ENCODE assay signal across 8 mouse cellular contexts in genomic region chr8:123752773-123753468, GRCm38 (mm10). TPM values are rescaled to one million over a fixed set of nuclear protein-coding genes. Genes with fewer than 3 reads are reported as not detected.
DNase-seq lines count a peak whose midpoint lies in the region; ATAC-seq and TF ChIP-seq lines count a peak whose summit lies in the region.

No protein-coding gene starts in this region.

- TF ChIP-seq EP300 in heart, adult 2 months (IDR thresholded peaks at IDR 0.05; ENCODE audit: insufficient read depth, low read depth, low read length), result no peak
- TF ChIP-seq EP300 in ES-Bruce4 (IDR thresholded peaks at IDR 0.05; ENCODE audit: insufficient read depth, low read depth, low read length), result 0 out of 2 replicates have a peak, but pooled peaks have one; percentile 19

- H3K36me3 ChIP-seq in heart, embryonic 12.5 days, result no peaks in the 10 kb centered on the region
- H3K36me3 ChIP-seq in heart, adult 2 months (ENCODE audit: control insufficient read depth, insufficient read depth, low read length), result no peaks in the 10 kb centered on the region
- no peaks in the 10 kb centered on the region for H3K36me3 ChIP-seq in ES-Bruce4 (ENCODE audit: control insufficient read depth, insufficient read depth, low read length, poor library complexity, severe bottlenecking)
- no peaks in the 10 kb centered on the region for H3K36me3 ChIP-seq in forebrain, embryonic 13.5 days (ENCODE audit: poor library complexity, severe bottlenecking)
- no peaks in the 10 kb centered on the region for H3K36me3 ChIP-seq in midbrain, embryonic 12.5 days

- WGBS in heart, embryonic 12.5 days, result 53% methylated on average over 13 of the region's 13 CpGs
- WGBS in heart, adult 2 months, result 74% methylated on average over 13 of the region's 13 CpGs
- WGBS in forebrain, embryonic 13.5 days, result 41% methylated on average over 13 of the region's 13 CpGs
- WGBS in midbrain, embryonic 12.5 days, result 52% methylated on average over 13 of the region's 13 CpGs

- no peak overlapping the region for H3K4me3 ChIP-seq in heart, embryonic 12.5 days
- no peak overlapping the region for H3K4me3 ChIP-seq in heart, adult 2 months
- no peak overlapping the region for H3K4me3 ChIP-seq in ES-Bruce4 (ENCODE audit: low read depth, low read length)
- H3K4me3 ChIP-seq in forebrain, embryonic 13.5 days, result no peak overlapping the region
- no peak overlapping the region for H3K4me3 ChIP-seq in midbrain, embryonic 12.5 days

- no peaks in the 10 kb centered on the region for H3K79me2 ChIP-seq in heart, adult 2 months (replicated peaks; ENCODE audit: control insufficient read depth, insufficient read depth, low read length)

- peaks cover 6% of the 10 kb centered on the region; the same call in 1 of the 2 replicates for H3K27me3 ChIP-seq in heart, embryonic 12.5 days (replicated peaks)
- H3K27me3 ChIP-seq in heart, adult 2 months (ENCODE audit: control insufficient read depth, insufficient read depth, low read length), result no peaks in the 10 kb centered on the region; the same call in 1 of the 2 replicates
- H3K27me3 ChIP-seq in ES-Bruce4 (ENCODE audit: control insufficient read depth, insufficient read depth, low read length, poor library complexity, severe bottlenecking), result no peaks in the 10 kb centered on the region
- H3K27me3 ChIP-seq in forebrain, embryonic 13.5 days, result peaks cover 5% of the 10 kb centered on the region; the same call in 1 of the 2 replicates
- H3K27me3 ChIP-seq in midbrain, embryonic 12.5 days, result 0 out of 2 replicates have a peak, but pooled peaks cover under 1% of the 10 kb centered on the region

- DNase-seq in heart, adult 2 months, result no peak
- DNase-seq in thymus, postnatal 25 days, result no peak
- no peak for DNase-seq in ovary, adult 18-20 months (ENCODE audit: low spot score)
- DNase-seq in kidney, adult 18-20 months, result no peak

- intact Hi-C loops in heart, adult 2 months (cut with DNase I), result no loop called here

- TF ChIP-seq POLR2A in heart, adult 2 months (IDR thresholded peaks at IDR 0.05; ENCODE audit: insufficient read depth, low read depth, low read length), result no peak
- no peak for TF ChIP-seq POLR2A in ES-Bruce4 (IDR thresholded peaks at IDR 0.05; ENCODE audit: insufficient read depth, low read length)

- H3K4me2 ChIP-seq in heart, embryonic 12.5 days, result peak overlapping the region; percentile 13; the same call in 1 of the 2 replicates
- peak overlapping the region; percentile 36 for H3K4me2 ChIP-seq in forebrain, embryonic 13.5 days
- peak overlapping the region; percentile 13 for H3K4me2 ChIP-seq in midbrain, embryonic 12.5 days (replicated peaks)

- H3K9ac ChIP-seq in heart, embryonic 12.5 days, result no peak overlapping the region; the same call in 1 of the 2 replicates
- H3K9ac ChIP-seq in heart, adult 2 months (ENCODE audit: low read depth, low read length), result no peak overlapping the region
- H3K9ac ChIP-seq in ES-Bruce4 (ENCODE audit: low read depth, poor library complexity, severe bottlenecking), result 0 out of 2 replicates have a peak overlapping the region, but pooled peaks have one; percentile 7
- no peak overlapping the region for H3K9ac ChIP-seq in forebrain, embryonic 13.5 days
- no peak overlapping the region for H3K9ac ChIP-seq in midbrain, embryonic 12.5 days (replicated peaks)

- H3K27ac ChIP-seq in heart, embryonic 12.5 days (ENCODE audit: poor library complexity, severe bottlenecking), result peak overlapping the region; percentile 72
- H3K27ac ChIP-seq in heart, adult 2 months, result no peak overlapping the region
- no peak overlapping the region for H3K27ac ChIP-seq in ES-Bruce4 (ENCODE audit: insufficient read depth, low read length)
- H3K27ac ChIP-seq in forebrain, embryonic 13.5 days, result peak overlapping the region; percentile 60
- H3K27ac ChIP-seq in midbrain, embryonic 12.5 days (replicated peaks), result peak overlapping the region; percentile 30; the same call in 1 of the 2 replicates

- no peak for ATAC-seq in heart, embryonic 12.5 days (ENCODE audit: insufficient number of reproducible peaks, low FRiP score)
- ATAC-seq in forebrain, embryonic 13.5 days, result peak; percentile 60; the same call in 1 of the 2 replicates
- ATAC-seq in midbrain, embryonic 12.5 days (ENCODE audit: low FRiP score, low read depth), result peak; percentile 51; the same call in 1 of the 2 replicates

- peaks cover 54% of the 10 kb centered on the region for H3K4me1 ChIP-seq in heart, embryonic 12.5 days (replicated peaks)
- H3K4me1 ChIP-seq in heart, adult 2 months (ENCODE audit: control insufficient read depth, insufficient read depth, low read length), result peaks cover 5% of the 10 kb centered on the region
- peaks cover 8% of the 10 kb centered on the region for H3K4me1 ChIP-seq in ES-Bruce4 (ENCODE audit: control insufficient read depth, insufficient read depth, low read length)
- H3K4me1 ChIP-seq in forebrain, embryonic 13.5 days, result peaks cover 30% of the 10 kb centered on the region
- peaks cover 24% of the 10 kb centered on the region for H3K4me1 ChIP-seq in midbrain, embryonic 12.5 days

- no peaks in the 10 kb centered on the region for H3K9me3 ChIP-seq in heart, embryonic 12.5 days (replicated peaks)
- H3K9me3 ChIP-seq in ES-Bruce4 (replicated peaks; ENCODE audit: control insufficient read depth, insufficient read depth, low read length, poor library complexity, severe bottlenecking), result no peaks in the 10 kb centered on the region
- no peaks in the 10 kb centered on the region for H3K9me3 ChIP-seq in forebrain, embryonic 13.5 days (replicated peaks)
- no peaks in the 10 kb centered on the region for H3K9me3 ChIP-seq in midbrain, embryonic 12.5 days

- no peak for TF ChIP-seq CTCF in heart, adult 2 months (IDR thresholded peaks at IDR 0.05)
- no peak for TF ChIP-seq CTCF in ES-Bruce4 (IDR thresholded peaks at IDR 0.05; ENCODE audit: low read depth, low read length)

RNA-seq across cellular contexts. Expression of gene Rab4a, which starts 52.9 kb away (rescaled TPM):
- 42.3 and 47.2 TPM in 2 replicates for polyA plus RNA-seq in heart, embryonic 12.5 days (2016; fragmentation: Nextera tagmentation; extraction: Ambion mirVana)
- 1 to 10 TPM; 7.7 to 8.4 TPM for total RNA-seq in heart, adult 2 months (2021)
- 10.6 and 12.7 TPM in 2 replicates for polyA plus RNA-seq in heart, adult 2 months (2012; rRNA removed)
- 26.1 and 32.6 TPM in 2 replicates for polyA plus RNA-seq in ES-Bruce4 (2011; ENCODE audit: insufficient read depth, insufficient read length, low read depth, missing spikeins)
- polyA plus RNA-seq in forebrain, embryonic 13.5 days (2015; fragmentation: Nextera tagmentation; extraction: Ambion mirVana), result 70.9 and 72.2 TPM in 2 replicates
- 55.3 and 57.8 TPM in 2 replicates for polyA plus RNA-seq in midbrain, embryonic 12.5 days (2016; fragmentation: Nextera tagmentation; extraction: Ambion mirVana)

Comparison
In these comparisons a context has a peak if more than half of its experiments do, and no peak if none do; other contexts are left out.
1. H3K27ac ChIP-seq: peak in heart, embryonic 12.5 days (single experiment), forebrain, embryonic 13.5 days (single experiment) and midbrain, embryonic 12.5 days (single experiment); none in heart, adult 2 months (single experiment) and ES-Bruce4 (single experiment).
2. Peak in every context shown above with its lines, with median percentiles within 50 percentile points of each other: H3K4me2 ChIP-seq.